ENCODE assay signal across 25 mouse cellular contexts in genomic region chr9:65791846-65792245, GRCm38 (mm10).
"Had no signal": no experiment of that assay in that cellular context is flagged by ENCODE, and none has a peak within 500 bp of the region (broad histone marks: within the 10 kb centered on the region; RNA-seq: fewer than 3 reads in every experiment).

No protein-coding gene starts in this region.

- H3K27me3 ChIP-seq: limb, embryonic 12.5 days; limb, embryonic 15.5 days; lung, embryonic 15.5 days; megakaryocyte, embryonic 14.5 days; midbrain, embryonic 13.5 days; neural tube, embryonic 13.5 days; stomach, embryonic 15.5 days had no signal

- H3K9ac ChIP-seq: limb, embryonic 12.5 days; limb, embryonic 15.5 days; liver, embryonic 14.5 days; liver, postnatal 0 days; lung, embryonic 15.5 days; midbrain, embryonic 13.5 days; neural tube, embryonic 13.5 days; stomach, embryonic 15.5 days had no signal

- H3K9me3 ChIP-seq: limb, embryonic 12.5 days; limb, embryonic 15.5 days; lung, embryonic 15.5 days; megakaryocyte, embryonic 14.5 days; midbrain, embryonic 10.5 days; midbrain, embryonic 13.5 days; neural tube, embryonic 13.5 days; stomach, embryonic 15.5 days had no signal

- H3K4me3 ChIP-seq: left cerebral cortex, adult 2 months; limb, embryonic 12.5 days; limb, embryonic 15.5 days; lung, embryonic 15.5 days; megakaryocyte, embryonic 14.5 days; midbrain, embryonic 10.5 days; midbrain, embryonic 13.5 days; myocyte; neural tube, embryonic 13.5 days; stomach, embryonic 15.5 days had no signal

- H3K27ac ChIP-seq: left cerebral cortex, adult 2 months; limb, embryonic 12.5 days; limb, embryonic 15.5 days; liver, embryonic 14.5 days; lung, embryonic 15.5 days; midbrain, embryonic 10.5 days; midbrain, embryonic 13.5 days; stomach, embryonic 15.5 days had no signal

- H3K4me2 ChIP-seq: limb, embryonic 12.5 days; limb, embryonic 15.5 days; liver, embryonic 11.5 days; lung, embryonic 15.5 days; midbrain, embryonic 13.5 days; neural tube, embryonic 13.5 days; stomach, embryonic 15.5 days had no signal

- DNase-seq: kidney, adult 2 months; kidney, postnatal 10 days; kidney, postnatal 4 days; layer of hippocampus, postnatal 36 days; left cerebral cortex, postnatal 4 days; liver, postnatal 0 days; lung, postnatal 14 days; retina, postnatal 1 day; right cerebral cortex, postnatal 25 days; spleen, adult 18-20 months; thymus, postnatal 25 days had no signal

- ATAC-seq: intestine, postnatal 0 days; liver, postnatal 0 days; midbrain, embryonic 13.5 days; midbrain, embryonic 16.5 days had no signal
